Mouse (Mus musculus) hindbrain, embryonic 15.5 days (tissue): ENCODE measurements around the gene Cpt1b. TPM values are rescaled to one million over a fixed set of nuclear protein-coding genes. Genes with fewer than 3 reads are reported as not detected.

Experiments
- ATAC-seq: fragments of 200-750 bp; cut with Nextera tagmentation; 2 replicates; pipeline ENCODE4 v1.8.0; 2017; ENCODE audit warnings: low read depth, moderate number of reproducible peaks, moderate TSS enrichment; ENCODE audit not compliant: low FRiP score
- H3K27ac ChIP-seq: fragments of 300-500 bp; sonication (generic); replicated peaks from 2 replicates; pipeline ENCODE4 v1.5.1; 2015; ENCODE audit warnings: mild to moderate bottlenecking, inconsistent platforms
- H3K27me3 ChIP-seq: fragments of 300-500 bp; sonication (generic); 2 replicates; pipeline ENCODE4 v1.6.1; 2015; ENCODE audit warnings: control low read depth, inconsistent platforms
- H3K36me3 ChIP-seq: fragments of 300-500 bp; sonication (generic); 2 replicates; pipeline ENCODE4 v1.6.1; 2015; ENCODE audit warnings: control low read depth, inconsistent platforms
- H3K4me1 ChIP-seq: fragments of 300-500 bp; sonication (generic); replicated peaks from 2 replicates; pipeline ENCODE4 v1.6.1; 2015; ENCODE audit warnings: control low read depth, inconsistent platforms
- H3K4me2 ChIP-seq: fragments of 300-500 bp; sonication (generic); 2 replicates; pipeline ENCODE4 v1.6.1; 2015; ENCODE audit warnings: moderate library complexity, mild to moderate bottlenecking, inconsistent platforms
- H3K4me3 ChIP-seq: fragments of 300-500 bp; sonication (generic); 2 replicates; pipeline ENCODE4 v1.5.1; 2015; ENCODE audit warnings: mild to moderate bottlenecking, inconsistent platforms
- H3K9ac ChIP-seq: fragments of 300-500 bp; sonication (generic); 2 replicates; pipeline ENCODE4 v1.6.1; 2015; ENCODE audit warnings: inconsistent platforms
- H3K9me3 ChIP-seq: fragments of 300-500 bp; sonication (generic); 2 replicates; pipeline ENCODE4 v1.6.1; 2016; ENCODE audit warnings: control low read depth, inconsistent platforms
- WGBS: fragments of 180-500 bp; shearing (Covaris S2); methylation state at CpG from one replicate; pipeline ENCODE4 v1.1.7; 2015; 5-methylcytosine and 5-hydroxymethylcytosine counted together
- polyA plus RNA-seq: library from polyadenylated mRNA; unstranded; fragments of >200 nt; fragmentation: Nextera tagmentation; extraction: Ambion mirVana; gene quantifications from 2 replicates; pipeline ENCODE4 v1.2.1, GENCODE M21; 2015

Cpt1b gene
- 0.97 and 1.2 TPM in 2 replicates for polyA plus RNA-seq

GRCm38 (mm10) chr15:89425711-89426121 lies at the start of gene Cpt1b:
Gene Cpt1b (minus strand): TSS chr15:89425863.
- no peak within 1 kb of the TSS for H3K9ac ChIP-seq
- no peaks in the 10 kb centered on the region for H3K27me3 ChIP-seq
- WGBS = 44% methylated on average over 6 of the region's 6 CpGs
- no peak for ATAC-seq
- no peak within 1 kb of the TSS for H3K27ac ChIP-seq
- H3K4me1 ChIP-seq = peaks cover 15% of the 10 kb centered on the region
- no peaks in the 10 kb centered on the region for H3K9me3 ChIP-seq
- H3K36me3 ChIP-seq = peaks cover 22% of the 10 kb centered on the region
- H3K4me2 ChIP-seq = no peak within 1 kb of the TSS
- no peak within 1 kb of the TSS for H3K4me3 ChIP-seq

GRCm38 (mm10) chr15:89475293-89475600 lies 49.6 kb upstream of the Cpt1b start:
- peak overlapping the region; percentile 62 for H3K9ac ChIP-seq
- peak overlapping the region; percentile 57 for H3K4me3 ChIP-seq
- 89% methylated on average over 7 of the region's 7 CpGs for WGBS
- H3K4me1 ChIP-seq = peaks cover 34% of the 10 kb centered on the region
- H3K27ac ChIP-seq = peak overlapping the region; percentile 86; the same call in 1 of the 2 replicates
- no peaks in the 10 kb centered on the region for H3K36me3 ChIP-seq
- no peaks in the 10 kb centered on the region for H3K27me3 ChIP-seq
- peak overlapping the region; percentile 85 for H3K4me2 ChIP-seq
- H3K9me3 ChIP-seq = no peaks in the 10 kb centered on the region
- no peak for ATAC-seq

- ATAC-seq = no peak
- Histone ChIP-seq H3K9me3 (no peaks in the 10 kb centered on the region), H3K27ac (no peak overlapping the region), H3K27me3 (no peaks in the 10 kb centered on the region), H3K4me3 (peak overlapping the region; percentile 57; the same call in 1 of the 2 replicates), H3K4me2 (peak overlapping the region; percentile 85), H3K36me3 (no peaks in the 10 kb centered on the region), H3K4me1 (peaks cover 34% of the 10 kb centered on the region), H3K9ac (no peak overlapping the region)
- 94% methylated on average over 19 of the region's 19 CpGs for WGBS
Measured at GRCm38 (mm10) chr15:89474596-89475292, 49.1 kb upstream of the Cpt1b start.

GRCm38 (mm10) chr15:89473921-89474320 lies 48.3 kb upstream of the Cpt1b start:
- WGBS = 97% methylated on average over 8 of the region's 8 CpGs

GRCm38 (mm10) chr15:89473370-89473769 lies 47.7 kb upstream of the Cpt1b start:
- Histone ChIP-seq H3K27ac (no peak overlapping the region), H3K4me2 (no peak overlapping the region), H3K36me3 (no peaks in the 10 kb centered on the region), H3K9ac (no peak overlapping the region), H3K4me3 (no peak overlapping the region), H3K4me1 (peaks cover 35% of the 10 kb centered on the region), H3K9me3 (no peaks in the 10 kb centered on the region), H3K27me3 (no peaks in the 10 kb centered on the region)
- no peak for ATAC-seq
- WGBS = 82% methylated on average over 9 of the region's 9 CpGs

More at GRCm38 (mm10) chr15:89473921-89474320, 48.3 kb upstream of the Cpt1b start:
- H3K4me3 ChIP-seq = no peak overlapping the region
- H3K9me3 ChIP-seq = no peaks in the 10 kb centered on the region
- H3K36me3 ChIP-seq = no peaks in the 10 kb centered on the region
- no peaks in the 10 kb centered on the region for H3K27me3 ChIP-seq
- no peak for ATAC-seq
- no peak overlapping the region for H3K4me2 ChIP-seq
- no peak overlapping the region for H3K27ac ChIP-seq
- H3K9ac ChIP-seq = no peak overlapping the region
- peaks cover 34% of the 10 kb centered on the region for H3K4me1 ChIP-seq

GRCm38 (mm10) chr15:89471476-89471875 lies 45.8 kb upstream of the Cpt1b start:
- Histone ChIP-seq H3K9ac (no peak overlapping the region), H3K9me3 (no peaks in the 10 kb centered on the region), H3K4me1 (peaks cover 19% of the 10 kb centered on the region), H3K27me3 (no peaks in the 10 kb centered on the region), H3K4me2 (no peak overlapping the region), H3K4me3 (no peak overlapping the region), H3K36me3 (no peaks in the 10 kb centered on the region), H3K27ac (no peak overlapping the region)
- no peak for ATAC-seq
- WGBS = 88% methylated on average over 4 of the region's 4 CpGs

- H3K27ac ChIP-seq = no peak overlapping the region
- H3K36me3 ChIP-seq = peaks cover under 1% of the 10 kb centered on the region; the same call in 1 of the 2 replicates
- ATAC-seq = 0 out of 2 replicates have a peak, but pooled peaks have one; percentile 20
- H3K9me3 ChIP-seq = no peaks in the 10 kb centered on the region
- H3K4me3 ChIP-seq = no peak overlapping the region
- peaks cover 9% of the 10 kb centered on the region for H3K4me1 ChIP-seq
- no peak overlapping the region for H3K4me2 ChIP-seq
- H3K27me3 ChIP-seq = no peaks in the 10 kb centered on the region
- 26% methylated on average over 2 of the region's 2 CpGs for WGBS
- no peak overlapping the region for H3K9ac ChIP-seq
Measured at GRCm38 (mm10) chr15:89468577-89468976, 42.9 kb upstream of the Cpt1b start.

- Histone ChIP-seq H3K4me1 (peaks cover 9% of the 10 kb centered on the region), H3K4me2 (no peak overlapping the region), H3K27me3 (no peaks in the 10 kb centered on the region), H3K36me3 (peaks cover 34% of the 10 kb centered on the region), H3K27ac (0 out of 2 replicates have a peak overlapping the region, but pooled peaks have one; percentile 10), H3K9ac (no peak overlapping the region), H3K9me3 (no peaks in the 10 kb centered on the region), H3K4me3 (no peak overlapping the region)
- 0 out of 2 replicates have a peak, but pooled peaks have one; percentile 35 for ATAC-seq
- 0% methylated on average over 1 of the region's 1 CpGs for WGBS
Measured at GRCm38 (mm10) chr15:89465052-89465451, 39.4 kb upstream of the Cpt1b start.

GRCm38 (mm10) chr15:89463334-89464235 lies 37.9 kb upstream of the Cpt1b start:
- WGBS = 71% methylated on average over 5 of the region's 5 CpGs
- Histone ChIP-seq H3K9me3 (no peaks in the 10 kb centered on the region), H3K4me2 (no peak overlapping the region), H3K27me3 (no peaks in the 10 kb centered on the region), H3K4me1 (peaks cover 9% of the 10 kb centered on the region), H3K9ac (no peak overlapping the region), H3K4me3 (no peak overlapping the region), H3K27ac (no peak overlapping the region), H3K36me3 (peaks cover 40% of the 10 kb centered on the region)
- ATAC-seq = no peak

GRCm38 (mm10) chr15:89462176-89462575 lies 36.5 kb upstream of the Cpt1b start:
- Histone ChIP-seq H3K9ac (no peak overlapping the region), H3K4me1 (peaks cover 5% of the 10 kb centered on the region; the same call in 1 of the 2 replicates), H3K27ac (no peak overlapping the region), H3K9me3 (no peaks in the 10 kb centered on the region), H3K4me2 (no peak overlapping the region), H3K27me3 (no peaks in the 10 kb centered on the region), H3K36me3 (peaks cover 53% of the 10 kb centered on the region), H3K4me3 (no peak overlapping the region)
- ATAC-seq = no peak
- 85% methylated on average over 7 of the region's 7 CpGs for WGBS

- Histone ChIP-seq H3K9me3 (no peaks in the 10 kb centered on the region), H3K27me3 (no peaks in the 10 kb centered on the region), H3K4me1 (peaks cover 5% of the 10 kb centered on the region; the same call in 1 of the 2 replicates), H3K27ac (no peak overlapping the region), H3K4me3 (no peak overlapping the region), H3K4me2 (no peak overlapping the region), H3K9ac (no peak overlapping the region), H3K36me3 (peaks cover 58% of the 10 kb centered on the region)
- WGBS = 86% methylated on average over 15 of the region's 15 CpGs
- no peak for ATAC-seq
Measured at GRCm38 (mm10) chr15:89461321-89461720, 35.7 kb upstream of the Cpt1b start.

- Histone ChIP-seq H3K4me3 (no peak overlapping the region), H3K9ac (no peak overlapping the region), H3K36me3 (peaks cover 58% of the 10 kb centered on the region), H3K4me1 (peaks cover 14% of the 10 kb centered on the region), H3K4me2 (no peak overlapping the region), H3K27me3 (no peaks in the 10 kb centered on the region), H3K27ac (no peak overlapping the region), H3K9me3 (no peaks in the 10 kb centered on the region)
- ATAC-seq = no peak
- WGBS = 82% methylated on average over 10 of the region's 10 CpGs
Measured at GRCm38 (mm10) chr15:89460298-89460697, 34.6 kb upstream of the Cpt1b start.
